Mouse (Mus musculus): ENCODE measurements around the gene B230104I21Rik.

GRCm38 (mm10) chr4:154335761-154336160 lies at the start of gene B230104I21Rik:
- TF ChIP-seq CTCF (IDR thresholded peaks at IDR 0.05; ENCODE audit: extremely low read depth, insufficient read length, insufficient replicate concordance, low read depth, low read length) = no peak
- no peak for TF ChIP-seq POLR2A (IDR thresholded peaks at IDR 0.05; ENCODE audit: low read depth, low read length)
